In the genomic region with DNA sequence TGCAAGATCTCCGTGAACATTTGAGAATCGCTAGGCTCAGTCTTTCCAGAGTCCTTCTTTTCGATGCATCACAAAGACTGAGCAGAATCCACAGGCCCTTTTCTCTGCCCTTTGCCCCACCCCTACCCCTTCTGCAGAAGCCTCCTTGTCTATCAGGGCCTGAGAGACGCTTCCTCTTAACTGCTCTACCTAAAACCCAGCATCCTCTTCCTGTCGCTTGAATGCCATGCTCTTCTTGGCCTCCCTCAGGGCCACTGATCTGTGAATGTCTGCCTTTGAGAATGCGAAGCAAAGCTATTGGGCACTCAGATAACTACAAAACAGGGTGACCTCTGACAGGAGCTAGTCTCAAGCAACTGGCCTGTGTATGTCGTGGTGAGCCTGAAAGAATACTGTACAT, we compare ENCODE assay signal across 11 mouse cellular contexts.
DNase-seq lines count a peak whose midpoint lies in the region; ATAC-seq lines count a peak whose summit lies in the region.
"Had no signal": no experiment of that assay in that cellular context is flagged by ENCODE, and none has a peak within 500 bp of the region (broad histone marks: within the 10 kb centered on the region; RNA-seq: fewer than 3 reads in every experiment).

No protein-coding gene starts in this region.

- H3K27ac ChIP-seq in heart, embryonic 10.5 days = peak overlapping the region; percentile 23; the same call in 1 of the 2 replicates
- H3K27ac ChIP-seq in limb, embryonic 10.5 days = peak overlapping the region; percentile 50; the same call in 1 of the 2 replicates
- H3K27ac ChIP-seq: hindbrain, postnatal 0 days had no signal

- peaks cover 23% of the 10 kb centered on the region for H3K4me1 ChIP-seq in heart, embryonic 10.5 days
- peaks cover 30% of the 10 kb centered on the region for H3K4me1 ChIP-seq in limb, embryonic 10.5 days

- 45% methylated on average over 7 of the region's 7 CpGs for WGBS in heart, embryonic 10.5 days
- WGBS in limb, embryonic 10.5 days = 65% methylated on average over 7 of the region's 7 CpGs

- H3K27me3 ChIP-seq in heart, embryonic 10.5 days (ENCODE audit: insufficient read depth, poor library complexity, severe bottlenecking) = no peaks in the 10 kb centered on the region
- no peaks in the 10 kb centered on the region for H3K27me3 ChIP-seq in limb, embryonic 10.5 days (ENCODE audit: low read depth, poor library complexity, severe bottlenecking)

- H3K4me3 ChIP-seq in heart, embryonic 10.5 days = no peak overlapping the region
- H3K4me3 ChIP-seq in limb, embryonic 10.5 days = no peak overlapping the region

- DNase-seq in heart, embryonic 10.5 days (ENCODE audit: low spot score) = peak; percentile 63
- no peak for DNase-seq in heart, adult 9 months (ENCODE audit: low spot score in 2 of 2)
- DNase-seq in CD4-positive helper T cell, adult 2 months (ENCODE audit: low read depth, low spot score) = peak; percentile 77
- no peak for DNase-seq in limb, embryonic 10.5 days (ENCODE audit: low spot score)
- DNase-seq in spleen, postnatal 36 days (ENCODE audit: low spot score in 2 of 2) = peak; percentile 83 to 84
- no peak for DNase-seq in frontal cortex, postnatal 36 days (ENCODE audit: low spot score in 2 of 2)
- no peak for DNase-seq in urinary bladder, postnatal 14 days (ENCODE audit: low spot score)
- DNase-seq: cerebellum, adult 11 months; gastrocnemius, postnatal 10 days had no signal

- H3K9me3 ChIP-seq in heart, embryonic 10.5 days = no peaks in the 10 kb centered on the region
- no peaks in the 10 kb centered on the region for H3K9me3 ChIP-seq in limb, embryonic 10.5 days (replicated peaks)

- ATAC-seq in cerebellum, adult (ENCODE audit: insufficient number of reproducible peaks, low FRiP score, low TSS enrichment) = no peak
- ATAC-seq: hindbrain, postnatal 0 days had no signal

- H3K36me3 ChIP-seq in heart, embryonic 10.5 days = no peaks in the 10 kb centered on the region
- no peaks in the 10 kb centered on the region for H3K36me3 ChIP-seq in limb, embryonic 10.5 days

Comparison
In these comparisons a context has a peak if more than half of its experiments do, and no peak if none do; other contexts are left out.
1. DNase-seq: peak in heart, embryonic 10.5 days (single experiment), CD4-positive helper T cell, adult 2 months (single experiment) and spleen, postnatal 36 days (2 of 2); none in heart, adult 9 months (0 of 2), limb, embryonic 10.5 days (single experiment), frontal cortex, postnatal 36 days (0 of 2) and urinary bladder, postnatal 14 days (single experiment).